Mouse (Mus musculus): Measurements from ENCODE around the gene Tmc8. TPM values are rescaled to one million over a fixed set of nuclear protein-coding genes. Genes with fewer than 3 reads are reported as not detected.

The Tmc8 gene
- polyA plus RNA-seq, 1 experiment, result 59.6 TPM

- no peak for TF ChIP-seq POLR2A (IDR thresholded peaks at IDR 0.05; ENCODE audit: low read depth, low read length)
- TF ChIP-seq CTCF (IDR thresholded peaks at IDR 0.05; ENCODE audit: extremely low read depth, insufficient read length, insufficient replicate concordance, low read depth, low read length), result no peak
- H3K27ac ChIP-seq (ENCODE audit: insufficient read depth, low read depth, low read length), result no peak overlapping the region
- WGBS, result 69% methylated on average over 4 of the region's 4 CpGs
- no peaks in the 10 kb centered on the region for H3K36me3 ChIP-seq (ENCODE audit: control insufficient read depth, insufficient read depth, low read length)
- peaks cover 13% of the 10 kb centered on the region for H3K4me1 ChIP-seq (ENCODE audit: control insufficient read depth, insufficient read depth, insufficient read length, low read length)
- H3K27me3 ChIP-seq (ENCODE audit: control insufficient read depth, insufficient read depth, low read length), result no peaks in the 10 kb centered on the region
- H3K4me3 ChIP-seq (ENCODE audit: low read depth, low read length), result no peak overlapping the region
These were observed 12.2 kb downstream of the Tmc8 start for GRCm38 (mm10) chr11:117794035-117794551.

- H3K27ac ChIP-seq (ENCODE audit: insufficient read depth, low read depth, low read length), result no peak overlapping the region
- peaks cover 5% of the 10 kb centered on the region for H3K4me1 ChIP-seq (ENCODE audit: control insufficient read depth, insufficient read depth, insufficient read length, low read length)
- TF ChIP-seq CTCF (IDR thresholded peaks at IDR 0.05; ENCODE audit: extremely low read depth, insufficient read length, insufficient replicate concordance, low read depth, low read length) (no peak), POLR2A (IDR thresholded peaks at IDR 0.05; ENCODE audit: low read depth, low read length) (no peak)
- WGBS, result 67% methylated on average over 5 of the region's 5 CpGs
- no peak overlapping the region for H3K4me3 ChIP-seq (ENCODE audit: low read depth, low read length)
- H3K27me3 ChIP-seq (ENCODE audit: control insufficient read depth, insufficient read depth, low read length), result no peaks in the 10 kb centered on the region
- H3K36me3 ChIP-seq (ENCODE audit: control insufficient read depth, insufficient read depth, low read length), result no peaks in the 10 kb centered on the region
These were observed 15.1 kb downstream of the Tmc8 start for GRCm38 (mm10) chr11:117796954-117797353.

GRCm38 (mm10) chr11:117797511-117798159 lies 15.8 kb downstream of the Tmc8 start, which contains the start of gene 6030468B19Rik:
Gene 6030468B19Rik (plus strand): TSS chr11:117797660.
- Histone ChIP-seq H3K27ac (ENCODE audit: insufficient read depth, low read depth, low read length) (no peak within 1 kb of the TSS), H3K4me1 (ENCODE audit: control insufficient read depth, insufficient read depth, insufficient read length, low read length) (peaks cover under 1% of the 10 kb centered on the region), H3K4me3 (ENCODE audit: low read depth, low read length) (no peak within 1 kb of the TSS), H3K27me3 (ENCODE audit: control insufficient read depth, insufficient read depth, low read length) (no peaks in the 10 kb centered on the region), H3K36me3 (ENCODE audit: control insufficient read depth, insufficient read depth, low read length) (no peaks in the 10 kb centered on the region)
- TF ChIP-seq POLR2A (IDR thresholded peaks at IDR 0.05; ENCODE audit: low read depth, low read length), result no peak
- TF ChIP-seq CTCF (IDR thresholded peaks at IDR 0.05; ENCODE audit: extremely low read depth, insufficient read length, insufficient replicate concordance, low read depth, low read length), result no peak
- 76% methylated on average over 9 of the region's 9 CpGs for WGBS

- H3K4me1 ChIP-seq (ENCODE audit: control insufficient read depth, insufficient read depth, insufficient read length, low read length), result peaks cover 3% of the 10 kb centered on the region; the same call in 1 of the 2 replicates
- no peaks in the 10 kb centered on the region for H3K27me3 ChIP-seq (ENCODE audit: control insufficient read depth, insufficient read depth, low read length)
- no peak overlapping the region for H3K27ac ChIP-seq (ENCODE audit: insufficient read depth, low read depth, low read length)
- WGBS, result 56% methylated on average over 2 of the region's 2 CpGs
- H3K4me3 ChIP-seq (ENCODE audit: low read depth, low read length), result no peak overlapping the region
- no peaks in the 10 kb centered on the region for H3K36me3 ChIP-seq (ENCODE audit: control insufficient read depth, insufficient read depth, low read length)
- no peak for TF ChIP-seq CTCF (IDR thresholded peaks at IDR 0.05; ENCODE audit: extremely low read depth, insufficient read length, insufficient replicate concordance, low read depth, low read length)
- no peak for TF ChIP-seq POLR2A (IDR thresholded peaks at IDR 0.05; ENCODE audit: low read depth, low read length)
These were observed 16.3 kb downstream of the Tmc8 start for GRCm38 (mm10) chr11:117798160-117798541.

- Histone ChIP-seq H3K27me3 (ENCODE audit: control insufficient read depth, insufficient read depth, low read length) (no peaks in the 10 kb centered on the region), H3K4me3 (ENCODE audit: low read depth, low read length) (no peak overlapping the region), H3K36me3 (ENCODE audit: control insufficient read depth, insufficient read depth, low read length) (no peaks in the 10 kb centered on the region), H3K27ac (ENCODE audit: insufficient read depth, low read depth, low read length) (peak overlapping the region; percentile 29; the same call in 1 of the 2 replicates), H3K4me1 (ENCODE audit: control insufficient read depth, insufficient read depth, insufficient read length, low read length) (peaks cover 4% of the 10 kb centered on the region; the same call in 1 of the 2 replicates)
- TF ChIP-seq CTCF (IDR thresholded peaks at IDR 0.05; ENCODE audit: extremely low read depth, insufficient read length, insufficient replicate concordance, low read depth, low read length) (no peak), POLR2A (IDR thresholded peaks at IDR 0.05; ENCODE audit: low read depth, low read length) (no peak)
- WGBS, result 73% methylated on average over 5 of the region's 5 CpGs
These were observed 17.3 kb downstream of the Tmc8 start for GRCm38 (mm10) chr11:117799174-117799573.

- TF ChIP-seq POLR2A (IDR thresholded peaks at IDR 0.05; ENCODE audit: low read depth, low read length) (no peak), CTCF (IDR thresholded peaks at IDR 0.05; ENCODE audit: extremely low read depth, insufficient read length, insufficient replicate concordance, low read depth, low read length) (no peak)
- WGBS, result 87% methylated on average over 7 of the region's 7 CpGs
- Histone ChIP-seq H3K4me1 (ENCODE audit: control insufficient read depth, insufficient read depth, insufficient read length, low read length) (peaks cover 4% of the 10 kb centered on the region; the same call in 1 of the 2 replicates), H3K36me3 (ENCODE audit: control insufficient read depth, insufficient read depth, low read length) (no peaks in the 10 kb centered on the region), H3K27ac (ENCODE audit: insufficient read depth, low read depth, low read length) (no peak overlapping the region), H3K4me3 (ENCODE audit: low read depth, low read length) (no peak overlapping the region), H3K27me3 (ENCODE audit: control insufficient read depth, insufficient read depth, low read length) (no peaks in the 10 kb centered on the region)
These were observed 18.2 kb downstream of the Tmc8 start for GRCm38 (mm10) chr11:117800038-117800437.

GRCm38 (mm10) chr11:117801650-117802049 lies 19.8 kb downstream of the Tmc8 start:
- no peak overlapping the region for H3K27ac ChIP-seq (ENCODE audit: insufficient read depth, low read depth, low read length)
- 88% methylated on average over 7 of the region's 7 CpGs for WGBS
- no peaks in the 10 kb centered on the region for H3K27me3 ChIP-seq (ENCODE audit: control insufficient read depth, insufficient read depth, low read length)
- H3K4me3 ChIP-seq (ENCODE audit: low read depth, low read length), result no peak overlapping the region
- TF ChIP-seq POLR2A (IDR thresholded peaks at IDR 0.05; ENCODE audit: low read depth, low read length) (no peak), CTCF (IDR thresholded peaks at IDR 0.05; ENCODE audit: extremely low read depth, insufficient read length, insufficient replicate concordance, low read depth, low read length) (no peak)
- H3K36me3 ChIP-seq (ENCODE audit: control insufficient read depth, insufficient read depth, low read length), result no peaks in the 10 kb centered on the region
- H3K4me1 ChIP-seq (ENCODE audit: control insufficient read depth, insufficient read depth, insufficient read length, low read length), result peaks cover 4% of the 10 kb centered on the region; the same call in 1 of the 2 replicates

All from small intestine, adult 2 months (tissue).